Mouse (Mus musculus) limb, embryonic 14.5 days (tissue): ENCODE results near the gene Pprc1. TPM values are rescaled to one million over a fixed set of nuclear protein-coding genes. Genes with fewer than 3 reads are reported as not detected.

Experiments used
- ATAC-seq: fragments of 200-750 bp; cut with Nextera tagmentation; 2 replicates; pipeline ENCODE4 v1.8.0; 2017; ENCODE audit warnings: low read depth, moderate number of reproducible peaks, moderate TSS enrichment; ENCODE audit not compliant: low FRiP score
- DNase-seq: peaks from one replicate; pipeline ENCODE4 v3.0.0-alpha.2; 2015; ENCODE audit warnings: low spot score
- H3K27ac ChIP-seq: fragments of 300-500 bp; sonication (generic); replicated peaks from 2 replicates; pipeline ENCODE4 v1.5.1; 2014; ENCODE audit warnings: low read depth, mild to moderate bottlenecking, low read length, moderate library complexity, mixed read lengths
- H3K27me3 ChIP-seq: fragments of 300-500 bp; sonication (generic); 2 replicates; pipeline ENCODE4 v1.6.1; 2014; ENCODE audit warnings: low read length, mixed read lengths; ENCODE audit not compliant: control insufficient read depth, insufficient read depth
- H3K36me3 ChIP-seq: fragments of 300-500 bp; sonication (generic); 2 replicates; pipeline ENCODE4 v1.6.1; 2014; ENCODE audit warnings: mild to moderate bottlenecking, low read length, moderate library complexity, mixed read lengths; ENCODE audit not compliant: control insufficient read depth, insufficient read depth
- H3K4me1 ChIP-seq: fragments of 300-500 bp; sonication (generic); 2 replicates; pipeline ENCODE4 v1.6.1; 2014; ENCODE audit warnings: antibody characterized with exemption, low read length, mixed read lengths; ENCODE audit not compliant: control insufficient read depth, insufficient read depth
- H3K4me2 ChIP-seq: fragments of 300-500 bp; sonication (generic); replicated peaks from 2 replicates; pipeline ENCODE4 v1.6.1; 2014; ENCODE audit warnings: low read depth, mild to moderate bottlenecking, low read length, moderate library complexity; ENCODE audit not compliant: severe bottlenecking
- H3K4me3 ChIP-seq: fragments of 300-500 bp; sonication (generic); replicated peaks from 2 replicates; pipeline ENCODE4 v1.5.1; 2014; ENCODE audit warnings: low read length
- H3K9ac ChIP-seq: fragments of 300-500 bp; sonication (generic); 2 replicates; pipeline ENCODE4 v1.6.1; 2014; ENCODE audit warnings: mild to moderate bottlenecking, low read depth, low read length, moderate library complexity; ENCODE audit not compliant: severe bottlenecking
- H3K9me3 ChIP-seq: fragments of 300-500 bp; sonication (generic); 2 replicates; pipeline ENCODE4 v1.6.1; 2016; ENCODE audit warnings: low read length; ENCODE audit not compliant: control insufficient read depth
- POLR2A ChIP-seq: fragments of 200-500 bp; IDR thresholded peaks from 2 replicates; pipeline ENCODE4 v1.8.0; 2012; ENCODE audit warnings: inconsistent platforms, mild to moderate bottlenecking, moderate library complexity, borderline replicate concordance; ENCODE audit not compliant: insufficient read depth, insufficient read length; ENCODE audit errors: extremely low read depth
- whole genome bisulfite sequencing: fragments of 180-500 bp; shearing (Covaris S2); extraction: QIAGEN DNeasy Blood & Tissue Kit; methylation state at CpG from one replicate; pipeline ENCODE4 v1.1.7; 2014; 5-methylcytosine and 5-hydroxymethylcytosine counted together
- polyA plus RNA-seq, 2 experiments: library from polyadenylated mRNA; depleted of rRNA in 1 of 2; stranded (reverse) in 1 of 2; unstranded in 1 of 2; fragments of >200 nt; fragmentation: Nextera tagmentation in 1 of 2; extraction: Ambion mirVana in 1 of 2; gene quantifications; 2 replicates each; pipeline versions ENCODE4 v1.2.1 to v1.2.3; 2012 to 2014

The Pprc1 gene
- polyA plus RNA-seq, 2 experiments: 40.5 to 61.5 TPM

GRCm38 (mm10) chr19:46043380-46043779, 1.3 kb upstream of the Pprc1 start:
- Histone ChIP-seq H3K9ac (0 out of 2 replicates have a peak overlapping the region, but pooled peaks have one; percentile 87), H3K36me3 (no peaks in the 10 kb centered on the region), H3K4me1 (peaks cover 60% of the 10 kb centered on the region), H3K4me2 (peak overlapping the region; percentile 99), H3K27ac (peak overlapping the region; percentile 90; the same call in 1 of the 2 replicates), H3K4me3 (peak overlapping the region; percentile 78), H3K9me3 (no peaks in the 10 kb centered on the region), H3K27me3 (no peaks in the 10 kb centered on the region)
- no peak for ATAC-seq
- no peak for DNase-seq
- TF ChIP-seq POLR2A: no peak
- 63% methylated on average over 7 of the region's 7 CpGs for WGBS

GRCm38 (mm10) chr19:46044993-46045695, 458 bp downstream of the Pprc1 start, which contains the start of gene Ldb1:
Gene Ldb1 (minus strand): TSS chr19:46045214.
- no peaks in the 10 kb centered on the region for H3K9me3 ChIP-seq
- peak; percentile 81 for DNase-seq
- H3K4me2 ChIP-seq: peak within 1 kb of the TSS; percentile 99
- ATAC-seq: peak; percentile 76
- no peaks in the 10 kb centered on the region for H3K27me3 ChIP-seq
- 0 out of 2 replicates have a peak, but pooled peaks have one; percentile 47 for TF ChIP-seq POLR2A
- peak within 1 kb of the TSS; percentile 78 for H3K4me3 ChIP-seq
- 2% methylated on average over 59 of the region's 84 CpGs for WGBS
- H3K36me3 ChIP-seq: no peaks in the 10 kb centered on the region
- H3K27ac ChIP-seq: peak within 1 kb of the TSS; percentile 96
- peaks cover 53% of the 10 kb centered on the region for H3K4me1 ChIP-seq
- H3K9ac ChIP-seq: peak within 1 kb of the TSS; percentile 87

- Histone ChIP-seq H3K4me2 (peak overlapping the region; percentile 99), H3K27me3 (no peaks in the 10 kb centered on the region), H3K36me3 (no peaks in the 10 kb centered on the region), H3K9ac (peak overlapping the region; percentile 87), H3K4me1 (peaks cover 46% of the 10 kb centered on the region), H3K4me3 (peak overlapping the region; percentile 78), H3K27ac (peak overlapping the region; percentile 96), H3K9me3 (no peaks in the 10 kb centered on the region)
- ATAC-seq (peak; percentile 53), DNase-seq (peak; percentile 85)
- 1% methylated on average over 6 of the region's 7 CpGs for WGBS
- TF ChIP-seq POLR2A: no peak
These were observed 1.1 kb downstream of the Pprc1 start for GRCm38 (mm10) chr19:46045696-46046311.

GRCm38 (mm10) chr19:46046621-46047025, 1.9 kb downstream of the Pprc1 start:
- no peak overlapping the region for H3K9ac ChIP-seq

GRCm38 (mm10) chr19:46047426-46047825, 2.7 kb downstream of the Pprc1 start:
- H3K4me3 ChIP-seq: no peak overlapping the region
- no peaks in the 10 kb centered on the region for H3K36me3 ChIP-seq
- peaks cover 30% of the 10 kb centered on the region for H3K4me1 ChIP-seq
- ATAC-seq (no peak), DNase-seq (no peak)
- TF ChIP-seq POLR2A: no peak
- no peaks in the 10 kb centered on the region for H3K27me3 ChIP-seq
- no peak overlapping the region for H3K27ac ChIP-seq
- H3K4me2 ChIP-seq: no peak overlapping the region
- no peaks in the 10 kb centered on the region for H3K9me3 ChIP-seq
- no peak overlapping the region for H3K9ac ChIP-seq
- WGBS: 15% methylated on average over 2 of the region's 2 CpGs

More at GRCm38 (mm10) chr19:46046621-46047025, 1.9 kb downstream of the Pprc1 start:
- Histone ChIP-seq H3K9me3 (no peaks in the 10 kb centered on the region), H3K4me3 (no peak overlapping the region; the same call in 1 of the 2 replicates), H3K27ac (peak overlapping the region; percentile 96), H3K27me3 (no peaks in the 10 kb centered on the region), H3K36me3 (no peaks in the 10 kb centered on the region), H3K4me2 (peak overlapping the region; percentile 99), H3K4me1 (peaks cover 38% of the 10 kb centered on the region)
- DNase-seq (no peak), ATAC-seq (no peak)
- no peak for TF ChIP-seq POLR2A
- 8% methylated on average over 10 of the region's 10 CpGs for WGBS
